Mouse (Mus musculus) midbrain, embryonic 11.5 days (tissue): ENCODE data around the gene Grm1. TPM values are rescaled to one million over a fixed set of nuclear protein-coding genes. Genes with fewer than 3 reads are reported as not detected.

ENCODE experiments used
- polyA plus RNA-seq: library from polyadenylated mRNA; unstranded; fragments of >200 nt; fragmentation: Nextera tagmentation; extraction: Ambion mirVana; gene quantifications from 2 replicates; pipeline ENCODE4 v1.2.1, GENCODE M21; 2014

Grm1 gene
- polyA plus RNA-seq, 1 experiment from 2014 or later = 0.36 TPM

Other genes with a start within 250 kb of the Grm1 start
- gene Shprh, start 67.1 kb upstream of the Grm1 start, polyA plus RNA-seq = 26.7 and 29.8 TPM in 2 replicates
- 40.9 and 46.6 TPM in 2 replicates for gene Fbxo30, start 199.0 kb upstream of the Grm1 start, polyA plus RNA-seq